Mouse (Mus musculus): ENCODE measurements around the gene Nrde2.

- TF ChIP-seq CTCF (IDR thresholded peaks at IDR 0.05; ENCODE audit: extremely low read depth, insufficient read length, insufficient replicate concordance, low read depth, low read length): no peak
- TF ChIP-seq POLR2A (IDR thresholded peaks at IDR 0.05; ENCODE audit: low read depth, low read length): no peak
Observed at GRCm38 (mm10) chr12:100205156-100205555, 45.7 kb upstream of the Nrde2 start.

Data from small intestine, adult 2 months (tissue).